Mouse (Mus musculus) layer of hippocampus, postnatal 14 days (tissue): ENCODE results near the gene P3h2. TPM values are rescaled to one million over a fixed set of nuclear protein-coding genes. Genes with fewer than 3 reads are reported as not detected.
A peak's percentile ranks its signal among the peaks of the same experiment; 100 is the strongest.

ENCODE experiments used
- DNase-seq, 2 experiments: peaks; one replicate each; pipeline ENCODE4 v3.0.0; 2021 to 2022; ENCODE audit warnings: low spot score in 2 of 2, mixed read lengths in 1 of 2
- total RNA-seq, 2 experiments: library from RNA; stranded (reverse); gene quantifications; 2 replicates each; pipeline ENCODE4 v1.2.3; 2021

The P3h2 gene
- total RNA-seq, 2 experiments from 2014 or later: 4.2 to 4.4 TPM

- no peak for DNase-seq
Observed at GRCm38 (mm10) chr16:25987221-25987620, 118.4 kb downstream of the P3h2 start.

- no peak for DNase-seq
Observed at GRCm38 (mm10) chr16:25983635-25984034, 121.9 kb downstream of the P3h2 start.

GRCm38 (mm10) chr16:25979037-25979436 lies 126.5 kb downstream of the P3h2 start:
- DNase-seq: no peak

GRCm38 (mm10) chr16:25977210-25977609 lies 128.4 kb downstream of the P3h2 start:
- no peak for DNase-seq

GRCm38 (mm10) chr16:25971285-25971684 lies 134.3 kb downstream of the P3h2 start:
- no peak for DNase-seq

GRCm38 (mm10) chr16:25970720-25971119 lies 134.9 kb downstream of the P3h2 start:
- DNase-seq: no peak

GRCm38 (mm10) chr16:25970193-25970592 lies 135.4 kb downstream of the P3h2 start:
- no peak for DNase-seq

- peak; percentile 55 to 84 for DNase-seq
Observed at GRCm38 (mm10) chr16:25967297-25967696, 138.3 kb downstream of the P3h2 start.

- DNase-seq: peak; percentile 39 to 77
Observed at GRCm38 (mm10) chr16:25963856-25964255, 141.7 kb downstream of the P3h2 start.

- peak; percentile 60 to 90 for DNase-seq
Observed at GRCm38 (mm10) chr16:25960345-25960744, 145.2 kb downstream of the P3h2 start.

- no peak for DNase-seq
Observed at GRCm38 (mm10) chr16:25959929-25960328, 145.7 kb downstream of the P3h2 start.

- no peak for DNase-seq
Observed at GRCm38 (mm10) chr16:25958650-25959238, 146.8 kb downstream of the P3h2 start.

GRCm38 (mm10) chr16:25958213-25958612 lies 147.4 kb downstream of the P3h2 start:
- DNase-seq: peak in 1 of 2 experiments; percentile 15

GRCm38 (mm10) chr16:25956831-25957230 lies 148.8 kb downstream of the P3h2 start:
- no peak for DNase-seq

GRCm38 (mm10) chr16:25954614-25955013 lies 151.0 kb downstream of the P3h2 start:
- no peak for DNase-seq

GRCm38 (mm10) chr16:25953359-25953758 lies 152.2 kb downstream of the P3h2 start:
- no peak for DNase-seq

- DNase-seq: peak in 1 of 2 experiments; percentile 33
Observed at GRCm38 (mm10) chr16:25952005-25952404, 153.6 kb downstream of the P3h2 start.

GRCm38 (mm10) chr16:25948067-25948466 lies 157.5 kb downstream of the P3h2 start:
- DNase-seq: no peak

GRCm38 (mm10) chr16:25945151-25945955 lies 160.2 kb downstream of the P3h2 start:
- peak; percentile 23 to 60 for DNase-seq

GRCm38 (mm10) chr16:25942261-25942660 lies 163.3 kb downstream of the P3h2 start:
- DNase-seq: no peak

- no peak for DNase-seq
Observed at GRCm38 (mm10) chr16:25934181-25934580, 171.4 kb downstream of the P3h2 start.

- DNase-seq: no peak
Observed at GRCm38 (mm10) chr16:25912185-25912584, 193.4 kb downstream of the P3h2 start.
